Mouse (Mus musculus): ENCODE results near the gene Dhrs7c.

Dhrs7c gene

DNA sequence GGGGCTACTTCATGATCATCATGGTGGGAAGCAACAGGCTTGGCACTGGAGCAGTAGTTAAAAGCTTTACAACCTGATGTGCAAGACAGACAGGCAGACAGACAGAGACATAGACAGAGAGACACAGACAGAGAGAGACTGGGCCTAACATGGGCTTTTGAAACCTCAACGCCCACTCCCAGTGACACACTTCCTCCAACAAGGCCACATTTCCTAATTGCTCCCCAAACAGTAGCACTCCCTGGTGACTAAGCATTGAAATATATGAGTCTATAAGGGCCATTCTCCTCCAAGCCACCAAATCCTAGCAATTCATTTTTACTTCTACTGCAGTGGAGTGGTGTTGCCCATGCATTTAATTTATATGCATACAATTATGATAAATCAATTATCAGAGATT is 41.8 kb downstream of the Dhrs7c start:
- DNase-seq (ENCODE audit: low read depth in 1 of 2, low spot score in 2 of 2): no peak

DNA sequence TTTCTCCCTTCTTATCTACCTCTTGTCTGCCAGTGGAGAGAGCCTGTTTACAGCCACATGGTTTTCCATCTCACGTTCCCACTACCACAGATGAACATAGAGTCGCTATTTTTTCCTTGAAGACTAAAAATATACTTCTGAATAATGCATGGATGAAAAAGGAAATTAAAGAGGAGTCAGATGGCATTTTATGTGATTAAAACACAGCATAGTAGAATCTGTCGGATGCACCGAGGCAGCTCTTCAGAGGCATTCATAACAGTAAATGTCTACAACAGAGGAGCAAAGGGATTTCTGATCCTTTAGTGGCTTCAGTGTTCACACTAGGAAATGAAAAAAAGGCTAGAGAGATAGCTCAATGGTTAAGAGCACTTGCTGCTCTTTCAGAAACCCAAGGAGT is 47.2 kb downstream of the Dhrs7c start:
- DNase-seq (ENCODE audit: low read depth in 1 of 2, low spot score in 2 of 2): no peak

DNA sequence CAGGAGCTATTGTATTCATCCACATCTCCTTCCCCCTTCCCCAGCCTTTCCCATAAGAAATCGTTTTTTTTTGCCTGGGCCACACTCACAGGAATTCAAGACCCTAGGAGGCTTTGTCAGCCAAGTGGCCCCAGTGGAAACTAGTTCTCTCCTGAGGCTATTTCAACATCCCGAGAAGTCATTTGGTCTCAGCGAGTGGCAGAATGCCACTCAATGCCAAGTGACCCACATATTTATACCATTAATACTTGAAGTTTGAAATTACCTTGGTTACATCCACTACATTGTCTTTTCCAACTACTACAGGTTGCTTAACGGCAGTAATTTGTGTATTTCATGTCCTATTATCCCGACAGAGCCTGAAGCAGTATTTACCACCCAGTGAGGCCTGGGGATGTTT is 53.8 kb downstream of the Dhrs7c start:
- DNase-seq (ENCODE audit: low read depth in 1 of 2, low spot score in 2 of 2): no peak

DNA sequence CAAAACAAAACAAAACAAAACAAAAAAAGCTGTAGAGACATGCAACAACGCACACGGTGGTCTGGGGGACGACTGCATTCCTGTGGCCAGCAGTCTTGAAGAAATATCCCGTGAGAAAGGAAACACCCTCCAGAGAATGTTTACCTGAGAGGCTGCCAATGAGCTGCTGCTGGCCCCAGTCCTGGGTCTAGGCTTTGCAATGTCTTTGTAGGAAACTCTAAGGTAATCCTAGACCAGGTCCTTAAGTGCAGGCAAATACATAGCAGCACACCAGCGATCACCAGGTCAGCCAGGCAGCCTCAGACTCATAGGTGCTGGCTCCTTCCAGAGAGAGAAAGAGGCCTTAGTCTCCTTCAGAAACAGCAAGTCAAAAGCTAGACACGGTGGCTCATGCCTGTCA is 56.0 kb downstream of the Dhrs7c start:
- DNase-seq (ENCODE audit: low read depth in 1 of 2, low spot score in 2 of 2): no peak

DNA sequence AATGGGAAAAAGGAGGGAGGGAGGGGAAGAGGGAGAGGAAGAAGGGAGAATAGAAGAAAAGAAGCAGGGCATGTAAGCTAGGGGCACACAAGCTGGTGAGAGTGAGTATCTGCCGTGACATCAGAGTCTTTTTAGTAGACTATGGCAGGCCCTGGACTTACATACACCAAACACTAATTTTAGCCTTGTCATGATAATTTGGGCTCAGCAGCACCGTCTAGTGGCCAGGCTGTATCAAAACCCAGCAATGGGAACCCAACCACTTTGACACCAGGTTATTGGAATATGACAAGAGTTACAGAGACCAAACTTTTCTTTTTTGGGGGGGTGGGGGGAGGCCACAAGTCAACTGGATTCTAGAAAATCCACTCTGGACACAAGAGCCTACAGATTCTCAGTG is 57.0 kb downstream of the Dhrs7c start:
- DNase-seq (ENCODE audit: low read depth in 1 of 2, low spot score in 2 of 2): no peak

DNA sequence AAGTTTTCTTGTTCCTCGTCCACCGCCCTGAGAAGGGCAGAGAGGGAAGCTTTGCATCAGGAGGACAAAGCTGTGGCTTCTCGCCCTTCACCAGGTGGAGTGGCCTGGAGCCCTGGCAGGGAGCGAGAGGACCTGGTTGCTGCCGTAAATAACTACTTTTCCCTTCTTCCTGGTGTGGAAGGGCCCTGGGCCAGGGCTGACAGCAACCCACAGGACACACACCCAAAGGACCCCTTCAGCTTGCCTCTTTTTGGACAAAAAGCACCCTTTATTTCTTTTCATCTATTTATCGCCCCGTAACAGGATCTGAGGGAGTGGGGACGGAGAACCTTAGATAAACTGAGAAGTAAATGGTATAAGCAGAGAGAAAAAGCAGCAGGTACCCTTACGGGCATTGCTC is 60.5 kb downstream of the Dhrs7c start:
- no peak for DNase-seq (ENCODE audit: low read depth in 1 of 2, low spot score in 2 of 2)

DNA sequence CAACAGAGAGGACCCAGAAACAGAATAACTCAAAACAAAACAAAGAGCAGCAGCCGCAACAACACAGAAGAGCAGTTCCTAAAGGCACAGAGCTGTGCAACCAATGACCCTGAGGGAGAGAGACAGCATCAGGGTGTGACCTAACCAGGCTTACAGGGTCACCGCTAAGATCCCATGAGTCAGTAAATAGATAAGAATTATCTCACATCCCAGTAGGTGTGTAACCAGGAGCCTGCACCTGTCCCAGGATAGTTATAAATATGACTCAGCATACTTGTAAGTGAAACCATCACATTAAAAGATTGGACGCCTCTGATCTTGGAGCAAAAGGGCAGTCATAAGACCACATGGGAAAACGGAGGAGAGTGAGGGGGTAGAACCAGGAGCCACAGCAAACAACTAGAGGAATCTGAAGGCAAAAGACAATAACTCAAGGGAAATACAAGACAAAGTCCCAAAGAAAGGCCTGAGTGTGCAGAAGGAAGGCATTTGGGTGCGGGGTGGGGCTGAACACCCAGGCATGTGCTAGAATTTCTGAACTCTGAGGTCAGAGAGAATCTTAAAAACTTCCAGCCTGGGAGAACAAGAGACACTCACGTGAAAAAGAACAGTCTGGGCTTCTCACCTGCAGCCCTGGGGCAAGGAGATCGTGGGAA is 62.9 kb downstream of the Dhrs7c start:
- DNase-seq (ENCODE audit: low read depth in 1 of 2, low spot score in 2 of 2): no peak

DNA sequence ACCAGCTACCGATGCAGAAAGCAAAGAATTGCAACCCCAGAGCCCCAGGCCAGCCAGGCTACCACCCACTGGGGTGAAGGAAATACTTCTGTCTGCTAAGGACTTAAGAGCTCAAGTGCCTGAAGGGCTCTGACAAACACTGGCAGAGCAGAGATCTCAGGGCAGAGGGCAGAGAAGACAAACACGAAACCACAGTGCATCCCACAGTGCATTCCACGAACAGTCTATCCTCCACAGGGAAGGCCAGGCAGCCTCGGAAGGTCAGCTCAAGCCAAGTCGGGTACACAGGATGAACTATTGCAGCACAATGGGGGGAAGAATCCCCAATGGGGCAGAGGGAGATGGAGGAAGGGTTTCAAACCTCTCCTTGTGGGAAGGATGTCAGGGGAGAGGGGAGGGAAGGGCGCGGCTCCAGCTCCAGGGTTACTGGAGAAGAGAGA is 63.4 kb downstream of the Dhrs7c start:
- DNase-seq (ENCODE audit: low read depth in 1 of 2, low spot score in 2 of 2): no peak

DNA sequence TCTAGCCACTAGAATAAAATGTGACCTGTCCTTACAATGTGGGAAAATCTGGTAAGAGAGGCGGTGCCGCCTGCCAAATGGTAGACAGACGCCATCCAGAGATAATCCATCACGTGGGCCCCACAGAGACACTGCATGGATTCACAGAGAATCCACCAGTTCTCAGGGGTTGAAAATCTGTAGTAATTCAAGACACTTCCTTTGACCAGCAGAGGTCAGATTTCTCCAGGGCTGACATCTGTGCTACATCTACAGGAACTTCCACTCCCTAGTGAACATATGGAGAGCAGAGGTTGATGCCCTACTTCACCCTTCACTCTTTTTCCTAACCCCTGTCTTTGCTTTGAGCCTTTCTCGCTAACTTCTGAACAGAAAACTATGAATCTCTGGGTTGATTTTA is 67.1 kb downstream of the Dhrs7c start:
- DNase-seq (ENCODE audit: low read depth in 1 of 2, low spot score in 2 of 2): no peak

Measured in monocyte, adult 2 months (primary cell).